Mouse (Mus musculus): ENCODE results near the gene Dlg5. TPM values are rescaled to one million over a fixed set of nuclear protein-coding genes. Genes with fewer than 3 reads are reported as not detected.

Gene Dlg5
- polyA plus RNA-seq, 1 experiment: 40.9 TPM

GRCm38 (mm10) chr14:24216678-24217361 lies 28.9 kb downstream of the Dlg5 start:
- Histone ChIP-seq H3K36me3 (ENCODE audit: control insufficient read depth, insufficient read depth, low read length, poor library complexity, severe bottlenecking) (no peaks in the 10 kb centered on the region), H3K9ac (ENCODE audit: low read depth, poor library complexity, severe bottlenecking) (no peak overlapping the region), H3K27me3 (ENCODE audit: control insufficient read depth, insufficient read depth, low read length, poor library complexity, severe bottlenecking) (no peaks in the 10 kb centered on the region), H3K4me1 (ENCODE audit: control insufficient read depth, insufficient read depth, low read length) (peaks cover 6% of the 10 kb centered on the region), H3K9me3 (replicated peaks; ENCODE audit: control insufficient read depth, insufficient read depth, low read length, poor library complexity, severe bottlenecking) (no peaks in the 10 kb centered on the region), H3K4me3 (ENCODE audit: low read depth, low read length) (no peak overlapping the region), H3K27ac (ENCODE audit: insufficient read depth, low read length) (no peak overlapping the region)
- TF ChIP-seq CTCF (IDR thresholded peaks at IDR 0.05; ENCODE audit: low read depth, low read length): no peak
- TF ChIP-seq EP300 (IDR thresholded peaks at IDR 0.05; ENCODE audit: insufficient read depth, low read depth, low read length): no peak
- TF ChIP-seq POLR2A (IDR thresholded peaks at IDR 0.05; ENCODE audit: insufficient read depth, low read length): no peak

- no peak for TF ChIP-seq EP300 (IDR thresholded peaks at IDR 0.05; ENCODE audit: insufficient read depth, low read depth, low read length)
- no peak for TF ChIP-seq CTCF (IDR thresholded peaks at IDR 0.05; ENCODE audit: low read depth, low read length)
- TF ChIP-seq POLR2A (IDR thresholded peaks at IDR 0.05; ENCODE audit: insufficient read depth, low read length): no peak
- Histone ChIP-seq H3K36me3 (ENCODE audit: control insufficient read depth, insufficient read depth, low read length, poor library complexity, severe bottlenecking) (no peaks in the 10 kb centered on the region), H3K27me3 (ENCODE audit: control insufficient read depth, insufficient read depth, low read length, poor library complexity, severe bottlenecking) (no peaks in the 10 kb centered on the region), H3K4me3 (ENCODE audit: low read depth, low read length) (no peak overlapping the region), H3K9ac (ENCODE audit: low read depth, poor library complexity, severe bottlenecking) (no peak overlapping the region), H3K9me3 (replicated peaks; ENCODE audit: control insufficient read depth, insufficient read depth, low read length, poor library complexity, severe bottlenecking) (no peaks in the 10 kb centered on the region), H3K4me1 (ENCODE audit: control insufficient read depth, insufficient read depth, low read length) (peaks cover 7% of the 10 kb centered on the region), H3K27ac (ENCODE audit: insufficient read depth, low read length) (no peak overlapping the region)
Observed at GRCm38 (mm10) chr14:24216064-24216463, 29.7 kb downstream of the Dlg5 start.

- no peaks in the 10 kb centered on the region for H3K9me3 ChIP-seq (replicated peaks; ENCODE audit: control insufficient read depth, insufficient read depth, low read length, poor library complexity, severe bottlenecking)
- H3K4me1 ChIP-seq (ENCODE audit: control insufficient read depth, insufficient read depth, low read length): peaks cover 6% of the 10 kb centered on the region
- no peak overlapping the region for H3K4me3 ChIP-seq (ENCODE audit: low read depth, low read length)
- no peaks in the 10 kb centered on the region for H3K27me3 ChIP-seq (ENCODE audit: control insufficient read depth, insufficient read depth, low read length, poor library complexity, severe bottlenecking)
- no peaks in the 10 kb centered on the region for H3K36me3 ChIP-seq (ENCODE audit: control insufficient read depth, insufficient read depth, low read length, poor library complexity, severe bottlenecking)
- H3K27ac ChIP-seq (ENCODE audit: insufficient read depth, low read length): no peak overlapping the region
- no peak overlapping the region for H3K9ac ChIP-seq (ENCODE audit: low read depth, poor library complexity, severe bottlenecking)
- TF ChIP-seq EP300 (IDR thresholded peaks at IDR 0.05; ENCODE audit: insufficient read depth, low read depth, low read length): no peak
- TF ChIP-seq CTCF (IDR thresholded peaks at IDR 0.05; ENCODE audit: low read depth, low read length): no peak
- TF ChIP-seq POLR2A (IDR thresholded peaks at IDR 0.05; ENCODE audit: insufficient read depth, low read length): no peak
Observed at GRCm38 (mm10) chr14:24214436-24214835, 31.3 kb downstream of the Dlg5 start.

- Histone ChIP-seq H3K9ac (ENCODE audit: low read depth, poor library complexity, severe bottlenecking) (no peak overlapping the region), H3K4me1 (ENCODE audit: control insufficient read depth, insufficient read depth, low read length) (peaks cover 4% of the 10 kb centered on the region), H3K36me3 (ENCODE audit: control insufficient read depth, insufficient read depth, low read length, poor library complexity, severe bottlenecking) (no peaks in the 10 kb centered on the region), H3K9me3 (replicated peaks; ENCODE audit: control insufficient read depth, insufficient read depth, low read length, poor library complexity, severe bottlenecking) (no peaks in the 10 kb centered on the region), H3K27ac (ENCODE audit: insufficient read depth, low read length) (no peak overlapping the region), H3K4me3 (ENCODE audit: low read depth, low read length) (no peak overlapping the region), H3K27me3 (ENCODE audit: control insufficient read depth, insufficient read depth, low read length, poor library complexity, severe bottlenecking) (no peaks in the 10 kb centered on the region)
- TF ChIP-seq EP300 (IDR thresholded peaks at IDR 0.05; ENCODE audit: insufficient read depth, low read depth, low read length) (no peak), CTCF (IDR thresholded peaks at IDR 0.05; ENCODE audit: low read depth, low read length) (no peak), POLR2A (IDR thresholded peaks at IDR 0.05; ENCODE audit: insufficient read depth, low read length) (no peak)
Observed at GRCm38 (mm10) chr14:24213336-24213735, 32.4 kb downstream of the Dlg5 start.

- no peaks in the 10 kb centered on the region for H3K9me3 ChIP-seq (replicated peaks; ENCODE audit: control insufficient read depth, insufficient read depth, low read length, poor library complexity, severe bottlenecking)
- no peak overlapping the region for H3K27ac ChIP-seq (ENCODE audit: insufficient read depth, low read length)
- TF ChIP-seq CTCF (IDR thresholded peaks at IDR 0.05; ENCODE audit: low read depth, low read length): no peak
- no peak for TF ChIP-seq EP300 (IDR thresholded peaks at IDR 0.05; ENCODE audit: insufficient read depth, low read depth, low read length)
- H3K9ac ChIP-seq (ENCODE audit: low read depth, poor library complexity, severe bottlenecking): no peak overlapping the region
- peaks cover 4% of the 10 kb centered on the region for H3K4me1 ChIP-seq (ENCODE audit: control insufficient read depth, insufficient read depth, low read length)
- no peaks in the 10 kb centered on the region for H3K27me3 ChIP-seq (ENCODE audit: control insufficient read depth, insufficient read depth, low read length, poor library complexity, severe bottlenecking)
- no peak overlapping the region for H3K4me3 ChIP-seq (ENCODE audit: low read depth, low read length)
- no peaks in the 10 kb centered on the region for H3K36me3 ChIP-seq (ENCODE audit: control insufficient read depth, insufficient read depth, low read length, poor library complexity, severe bottlenecking)
Observed at GRCm38 (mm10) chr14:24212861-24213260, 32.9 kb downstream of the Dlg5 start.

- no peaks in the 10 kb centered on the region for H3K36me3 ChIP-seq (ENCODE audit: control insufficient read depth, insufficient read depth, low read length, poor library complexity, severe bottlenecking)
- no peak overlapping the region for H3K4me3 ChIP-seq (ENCODE audit: low read depth, low read length)
- no peaks in the 10 kb centered on the region for H3K9me3 ChIP-seq (replicated peaks; ENCODE audit: control insufficient read depth, insufficient read depth, low read length, poor library complexity, severe bottlenecking)
- H3K9ac ChIP-seq (ENCODE audit: low read depth, poor library complexity, severe bottlenecking): no peak overlapping the region
- TF ChIP-seq POLR2A (IDR thresholded peaks at IDR 0.05; ENCODE audit: insufficient read depth, low read length) (no peak), CTCF (IDR thresholded peaks at IDR 0.05; ENCODE audit: low read depth, low read length) (no peak), EP300 (IDR thresholded peaks at IDR 0.05; ENCODE audit: insufficient read depth, low read depth, low read length) (no peak)
- H3K27me3 ChIP-seq (ENCODE audit: control insufficient read depth, insufficient read depth, low read length, poor library complexity, severe bottlenecking): no peaks in the 10 kb centered on the region
- H3K4me1 ChIP-seq (ENCODE audit: control insufficient read depth, insufficient read depth, low read length): peaks cover 6% of the 10 kb centered on the region
- H3K27ac ChIP-seq (ENCODE audit: insufficient read depth, low read length): no peak overlapping the region
Observed at GRCm38 (mm10) chr14:24207360-24207752, 38.4 kb downstream of the Dlg5 start.

Measured in ES-Bruce4 (cell line).